Mouse (Mus musculus): ENCODE data around the gene Ewsr1.

Gene Ewsr1

DNA sequence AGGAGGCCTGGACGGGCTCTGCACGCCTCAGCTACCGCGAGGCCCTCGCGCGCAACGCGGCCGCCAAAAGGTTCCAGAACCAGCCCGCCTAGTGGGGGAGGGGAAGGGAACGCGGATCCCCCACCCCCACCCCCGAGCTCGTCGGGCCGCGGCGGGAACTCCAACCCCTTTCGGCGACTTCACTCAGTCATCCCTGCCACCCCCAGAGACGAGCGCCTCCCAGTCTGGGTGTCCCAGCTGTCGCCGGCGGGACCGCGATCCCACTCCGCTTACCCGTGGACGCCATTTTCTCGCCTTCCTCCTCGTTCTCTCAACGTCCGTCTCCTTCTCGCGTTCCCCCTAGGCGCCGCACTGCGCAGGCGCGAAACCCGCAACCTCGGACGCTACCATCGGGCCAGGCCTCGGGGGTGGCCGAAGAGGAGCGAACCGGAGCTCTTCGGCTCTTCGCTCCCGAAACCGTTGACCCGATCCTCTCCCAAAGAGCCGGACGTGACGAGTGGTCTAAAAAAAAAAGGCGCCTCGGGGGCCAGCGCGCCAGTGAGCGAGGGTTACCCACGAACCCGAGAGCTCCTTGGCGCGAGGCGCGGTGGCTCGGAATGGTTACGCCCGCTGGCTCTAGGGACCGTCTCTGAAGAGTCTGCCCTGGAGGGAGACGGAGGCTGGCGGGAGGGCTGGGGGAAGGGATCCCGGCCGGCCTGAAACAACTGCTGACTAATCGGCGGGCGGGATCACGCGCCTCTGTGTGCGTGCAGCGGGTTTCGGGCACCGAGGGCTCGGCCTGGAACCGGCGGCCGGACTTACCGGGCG, at the start of gene Ewsr1, which contains the start of gene Rhbdd3:
TSS of gene Ewsr1 (minus strand) at position 531 of the 807 bp plus-strand sequence.
TSS of gene Rhbdd3 (plus strand) at position 191 of the 807 bp plus-strand sequence.
- peak; percentile 97 to 98 for DNase-seq (ENCODE audit: low spot score in 2 of 2)

DNA sequence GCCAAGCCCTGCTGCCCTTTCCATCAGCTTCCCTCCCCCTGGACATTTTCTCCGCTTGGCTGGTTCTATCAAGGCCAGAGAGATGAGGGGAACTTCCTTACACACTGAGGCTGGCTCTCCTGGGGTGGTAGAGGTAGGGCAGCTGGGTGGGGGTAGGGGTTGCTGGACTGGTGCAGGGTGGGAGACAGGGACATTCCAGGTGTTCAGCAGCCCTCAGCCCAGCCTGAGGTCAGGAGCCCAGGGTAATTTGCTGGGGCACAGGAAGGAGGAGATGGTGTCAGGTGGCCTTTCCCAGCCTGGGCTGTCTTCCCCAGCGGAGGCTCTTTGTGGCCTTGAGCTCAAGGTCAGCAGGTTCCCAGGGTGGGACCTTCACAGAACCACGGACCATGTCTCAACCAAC, 46.5 kb upstream of the Ewsr1 start:
- no peak for DNase-seq (ENCODE audit: low spot score in 2 of 2)

DNA sequence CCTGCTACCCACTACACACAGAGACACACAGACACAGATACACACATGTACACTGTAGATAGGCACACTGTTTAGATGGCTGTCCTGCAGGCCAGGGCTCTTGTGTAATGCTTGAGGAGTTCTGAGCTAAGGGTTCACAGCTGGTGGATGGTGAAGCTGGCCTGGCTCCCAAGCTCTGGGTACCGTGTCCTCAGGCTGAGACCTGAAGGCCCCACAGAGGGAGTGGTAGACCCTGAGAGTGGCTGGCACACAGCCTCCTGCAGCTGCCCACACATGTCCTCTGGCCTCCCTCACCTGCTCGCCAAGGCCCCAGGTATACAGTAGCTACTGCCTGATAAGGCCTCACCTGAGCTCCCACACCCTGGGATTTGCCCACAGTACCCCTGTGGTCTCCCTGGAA, 42.9 kb upstream of the Ewsr1 start:
- DNase-seq (ENCODE audit: low spot score in 2 of 2): no peak

DNA sequence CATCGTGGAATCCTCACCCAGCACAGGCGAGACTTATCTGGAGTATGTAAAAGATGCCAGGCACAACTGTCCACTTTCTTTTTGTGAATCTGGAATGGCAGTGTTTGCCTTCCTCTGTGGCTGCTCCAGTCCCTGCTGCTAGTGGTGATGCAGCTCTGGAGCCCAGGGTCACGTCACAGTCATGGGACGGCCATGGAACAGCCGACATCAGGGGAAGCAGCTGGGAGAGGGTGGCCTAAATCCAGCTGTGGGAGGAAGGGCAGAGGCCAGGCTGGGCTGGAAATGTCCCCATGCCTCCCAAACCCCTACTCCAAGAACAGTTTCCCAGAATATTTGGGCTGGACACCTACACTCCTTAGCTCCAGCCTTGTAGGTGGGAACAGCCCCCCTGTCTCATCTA, 42.2 kb upstream of the Ewsr1 start:
- DNase-seq (ENCODE audit: low spot score in 2 of 2): no peak

DNA sequence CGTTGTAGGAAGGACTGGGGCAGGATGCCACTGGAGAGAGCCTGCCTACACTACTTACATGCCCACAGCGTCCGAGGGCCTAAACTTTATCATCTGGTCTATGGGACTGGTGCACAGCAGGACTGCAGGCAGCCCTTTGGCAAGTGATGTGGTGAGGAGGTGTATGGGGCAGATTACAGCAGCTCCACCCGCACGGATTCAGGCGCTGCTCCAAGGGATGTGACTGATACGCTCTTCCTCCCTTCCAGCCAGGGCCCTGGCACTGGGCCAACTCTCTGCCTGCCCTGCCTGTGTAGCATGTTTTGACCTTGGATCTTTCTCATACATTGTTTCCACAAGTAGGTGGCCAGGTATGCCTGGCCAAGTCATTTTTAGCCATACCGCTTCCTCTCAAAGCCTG, 41.6 kb upstream of the Ewsr1 start:
- DNase-seq (ENCODE audit: low spot score in 2 of 2): peak in 1 of 2 experiments; percentile 52

DNA sequence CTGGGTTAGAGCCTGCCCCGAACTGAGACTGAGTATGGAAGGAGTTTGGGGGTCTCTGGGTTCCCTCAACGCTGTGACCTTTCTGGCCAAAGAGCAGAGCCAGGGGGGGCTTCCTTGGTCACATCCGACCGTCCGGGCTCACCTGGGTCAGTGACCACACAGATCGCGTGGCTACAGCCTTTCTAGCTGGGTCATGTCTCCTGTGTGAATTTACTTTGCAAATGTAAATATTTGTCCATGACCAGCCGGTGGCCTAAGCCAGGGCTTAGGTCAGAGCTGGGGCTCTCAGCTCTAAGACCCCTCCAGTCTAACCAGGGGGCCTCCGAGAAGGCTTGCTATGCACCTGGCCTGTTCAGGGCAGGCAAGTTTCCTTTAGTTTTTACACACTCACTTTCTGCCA, 40.3 kb upstream of the Ewsr1 start:
- DNase-seq (ENCODE audit: low spot score in 2 of 2): no peak

DNA sequence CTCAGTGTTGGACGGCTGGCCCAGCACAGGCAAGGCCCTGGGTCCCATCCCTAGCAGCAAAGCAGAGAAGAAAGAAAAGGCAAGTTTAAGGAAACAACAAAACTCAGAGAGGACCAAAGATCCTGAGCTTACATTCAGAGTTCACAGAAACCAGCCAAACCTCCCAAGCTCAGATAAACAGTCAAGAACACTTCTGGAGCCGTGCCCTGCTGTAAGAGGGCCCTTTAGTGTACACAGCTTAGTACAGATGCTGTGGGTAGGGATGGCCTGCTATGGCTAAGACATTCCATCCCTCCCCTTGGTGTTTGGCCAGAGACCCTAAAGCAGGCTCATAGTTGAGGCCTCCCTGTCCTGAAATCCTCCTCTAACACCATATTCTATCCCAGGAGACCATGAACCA, 39.6 kb upstream of the Ewsr1 start:
- no peak for DNase-seq (ENCODE audit: low spot score in 2 of 2)

DNA sequence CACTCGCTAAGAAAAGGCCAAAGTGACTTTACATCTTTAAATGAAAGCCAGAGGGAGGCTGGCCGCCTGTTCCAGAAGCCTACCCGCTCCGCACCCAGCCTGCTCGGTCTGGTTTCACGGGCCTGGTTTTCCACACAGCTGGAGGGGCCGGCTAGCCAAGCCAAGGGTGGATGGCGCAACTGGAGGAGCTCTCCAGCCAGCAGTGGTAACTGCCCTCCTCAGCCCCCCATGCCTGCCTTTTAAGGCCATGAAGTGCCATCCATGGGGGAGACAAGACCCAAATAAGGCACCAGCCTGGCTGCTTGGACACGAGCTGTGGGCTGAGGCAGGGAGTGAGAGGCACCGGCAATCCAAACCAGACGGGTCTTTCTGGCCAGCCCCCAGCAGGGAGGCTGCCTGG, 36.8 kb upstream of the Ewsr1 start:
- DNase-seq (ENCODE audit: low spot score in 2 of 2): no peak

DNA sequence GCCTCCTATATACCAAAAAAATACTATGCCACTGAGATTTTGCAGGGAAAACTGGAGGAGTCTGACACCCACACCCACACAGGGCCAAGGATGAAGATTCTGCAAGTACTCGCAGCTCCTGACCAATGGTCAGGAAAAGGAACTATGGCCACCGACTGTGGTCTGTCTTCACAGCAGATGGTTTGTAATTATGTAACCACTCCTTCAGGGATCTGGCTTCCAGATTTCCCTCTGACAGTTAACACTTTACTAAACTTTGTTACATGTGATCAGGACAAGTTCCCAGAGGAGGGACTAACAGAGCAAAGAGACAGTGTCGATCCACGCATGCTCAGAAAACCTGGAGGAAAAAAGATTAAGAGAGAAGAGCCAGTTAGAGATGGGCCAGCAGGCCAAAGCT, 33.7 kb upstream of the Ewsr1 start:
- no peak for DNase-seq (ENCODE audit: low spot score in 2 of 2)

DNA sequence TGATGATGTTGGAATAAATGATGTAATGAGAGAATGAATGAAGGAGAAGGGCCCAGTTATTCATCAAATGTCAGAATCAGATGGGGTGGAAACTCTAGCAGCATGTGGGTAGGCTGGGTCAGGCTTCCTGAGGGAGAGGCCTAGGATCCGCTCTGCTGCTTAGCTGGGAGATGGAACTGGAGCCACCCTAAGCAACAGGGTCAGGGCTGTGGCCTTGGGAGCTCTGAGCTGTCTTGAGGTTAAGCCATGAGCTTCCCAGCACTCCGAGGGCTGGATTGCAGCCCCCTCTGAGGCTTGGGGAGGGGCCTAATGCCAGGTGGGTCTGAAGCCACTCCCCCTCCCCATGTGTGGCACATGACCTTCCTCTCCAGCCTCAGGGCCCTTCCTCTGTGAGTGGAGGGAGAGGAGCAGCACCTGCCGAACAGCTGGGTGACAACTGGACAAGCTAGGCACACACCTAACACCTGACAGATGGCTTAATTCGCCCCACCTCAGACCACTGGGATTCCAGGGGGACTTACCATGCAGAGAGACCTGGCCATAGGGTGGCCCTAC, 31.1 kb upstream of the Ewsr1 start:
- no peak for DNase-seq (ENCODE audit: low spot score in 2 of 2)

DNA sequence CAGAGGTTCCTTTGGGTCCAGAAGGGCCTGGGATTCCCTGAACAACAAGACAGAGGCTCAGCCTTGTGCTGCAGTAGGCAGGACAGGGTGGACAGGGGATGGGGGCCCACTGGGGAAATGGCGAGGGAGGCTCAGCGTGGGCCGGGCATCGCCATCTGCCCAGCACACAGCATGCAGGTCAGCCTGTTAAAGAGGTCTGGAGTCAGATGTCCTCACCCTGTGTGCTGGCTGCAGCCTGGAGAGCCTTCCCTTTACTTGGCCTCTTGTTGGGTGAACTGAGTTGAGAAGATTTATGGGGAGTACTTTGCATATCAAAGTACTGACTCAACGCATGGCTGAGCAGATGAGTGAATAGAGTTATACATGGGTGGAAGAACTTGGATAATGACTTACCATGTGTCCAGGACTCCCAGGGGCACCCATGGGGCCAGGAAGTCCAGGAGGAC, 30.0 kb upstream of the Ewsr1 start:
- no peak for DNase-seq (ENCODE audit: low spot score in 2 of 2)

DNA sequence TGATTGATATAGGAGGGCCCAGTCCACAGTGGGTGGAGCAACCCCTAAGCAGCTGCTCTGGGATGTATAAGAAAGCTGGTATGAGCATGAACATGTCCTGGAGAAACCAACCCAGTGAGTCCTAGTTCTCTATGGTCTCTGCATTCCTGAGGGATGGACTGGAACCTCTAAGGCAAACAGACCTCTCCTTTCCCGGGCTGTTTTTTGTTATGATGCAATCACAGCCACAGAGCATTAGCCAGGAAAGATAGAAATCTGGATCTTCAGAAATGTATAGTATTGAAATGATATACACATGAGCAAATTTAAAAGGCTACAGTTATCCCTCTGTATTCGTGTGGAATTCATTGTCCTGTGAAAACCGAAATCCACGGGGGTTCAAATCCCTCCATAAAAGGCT, 26.6 kb upstream of the Ewsr1 start:
- no peak for DNase-seq (ENCODE audit: low spot score in 2 of 2)

DNA sequence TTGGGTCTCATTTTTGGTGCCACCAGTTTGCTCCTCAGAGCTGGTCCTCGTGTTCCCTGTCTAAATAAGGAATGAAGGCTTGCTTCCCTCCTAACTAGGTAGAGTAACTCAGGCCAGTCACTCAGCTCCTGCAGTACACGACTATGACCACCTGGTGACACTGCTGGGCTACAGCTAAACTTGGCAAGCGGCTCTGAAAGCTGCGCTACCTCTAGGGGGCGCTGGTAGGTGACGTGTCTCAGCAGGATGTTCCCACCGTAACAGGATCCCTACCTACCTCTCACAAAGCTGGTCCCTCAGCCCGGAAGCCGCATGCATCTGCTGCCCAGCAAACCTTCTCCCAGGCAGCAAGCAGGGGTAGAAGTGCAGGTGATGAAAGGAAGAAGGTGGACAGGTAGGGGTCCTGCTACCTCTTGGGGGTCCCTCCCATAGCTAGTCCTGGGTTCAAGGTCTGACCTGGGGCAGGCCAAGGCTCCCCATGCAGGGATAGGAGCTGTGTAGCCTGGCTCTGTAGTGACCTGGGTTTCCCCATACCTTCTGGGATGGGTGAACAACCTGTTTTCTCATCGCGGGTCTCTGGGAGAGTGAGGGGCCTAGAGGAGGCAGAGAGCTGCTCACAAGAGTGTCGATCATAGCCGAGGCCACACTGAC, 16.0 kb upstream of the Ewsr1 start:
- peak; percentile 83 to 86 for DNase-seq (ENCODE audit: low spot score in 2 of 2)

DNA sequence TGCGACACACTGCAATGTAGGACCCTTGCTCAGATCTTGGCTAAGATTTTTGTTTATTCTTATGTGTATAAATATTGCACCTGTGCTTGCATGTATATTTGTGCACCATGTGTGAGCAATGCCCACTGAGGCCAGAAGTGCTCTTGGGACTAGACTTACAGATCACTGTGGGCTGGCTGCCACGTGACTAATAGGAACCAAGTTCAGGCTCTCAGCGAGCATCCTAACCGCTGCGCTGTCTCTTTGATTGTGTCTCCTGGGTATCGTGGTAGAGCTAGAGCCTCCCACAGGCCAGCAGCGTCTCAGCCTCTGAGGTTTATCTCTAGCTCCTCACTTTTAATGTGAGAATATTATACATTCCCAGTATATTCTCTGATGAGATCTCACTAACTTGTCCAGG, 14.6 kb upstream of the Ewsr1 start:
- DNase-seq (ENCODE audit: low spot score in 2 of 2): no peak

DNA sequence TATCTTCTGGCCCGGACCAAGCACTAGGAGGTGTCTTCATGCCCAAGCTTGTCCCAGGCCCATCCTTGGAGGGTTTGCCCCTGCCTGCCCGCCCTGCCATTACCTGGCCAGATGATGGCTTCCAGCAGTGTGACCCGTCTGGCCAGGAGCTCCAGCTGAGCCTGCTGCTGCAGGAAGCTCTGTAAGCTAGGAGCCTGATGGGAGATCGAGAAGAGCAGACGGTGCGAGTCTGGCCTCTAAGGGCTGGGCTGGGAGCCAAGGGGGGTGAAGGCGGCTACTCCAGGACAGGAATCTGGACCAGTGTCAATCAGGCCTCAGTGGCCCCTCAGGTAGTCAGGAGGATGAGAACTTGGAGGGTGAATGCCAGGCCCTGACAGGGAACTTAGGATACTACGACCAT, 10.4 kb upstream of the Ewsr1 start:
- DNase-seq (ENCODE audit: low spot score in 2 of 2): no peak

DNA sequence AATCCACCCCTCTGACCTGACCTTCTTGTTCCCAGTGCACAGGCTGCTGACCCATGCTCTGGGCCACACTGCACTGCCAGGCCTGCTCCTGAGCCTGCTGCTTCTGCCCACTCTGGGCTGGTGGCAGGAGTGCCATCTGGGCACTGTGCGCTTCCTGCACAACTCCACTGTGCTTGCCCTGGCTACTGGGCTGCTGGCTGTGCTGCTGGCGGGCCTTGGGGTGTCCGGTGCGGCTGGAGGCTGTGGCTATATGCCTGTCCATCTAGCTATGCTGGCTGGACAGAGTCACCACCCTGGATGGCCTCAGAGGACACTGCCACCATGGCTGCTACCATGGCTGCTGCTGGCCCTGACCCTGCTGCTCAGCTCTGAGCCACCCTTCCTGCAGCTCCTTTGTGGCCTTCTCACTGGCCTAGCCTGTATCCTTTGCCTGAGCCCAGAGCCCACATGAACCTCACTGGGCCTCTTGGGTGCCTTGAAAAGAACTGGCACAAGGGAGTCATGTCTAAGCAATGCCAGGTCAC, 5.0 kb upstream of the Ewsr1 start:
- no peak for DNase-seq (ENCODE audit: low spot score in 2 of 2)

DNA sequence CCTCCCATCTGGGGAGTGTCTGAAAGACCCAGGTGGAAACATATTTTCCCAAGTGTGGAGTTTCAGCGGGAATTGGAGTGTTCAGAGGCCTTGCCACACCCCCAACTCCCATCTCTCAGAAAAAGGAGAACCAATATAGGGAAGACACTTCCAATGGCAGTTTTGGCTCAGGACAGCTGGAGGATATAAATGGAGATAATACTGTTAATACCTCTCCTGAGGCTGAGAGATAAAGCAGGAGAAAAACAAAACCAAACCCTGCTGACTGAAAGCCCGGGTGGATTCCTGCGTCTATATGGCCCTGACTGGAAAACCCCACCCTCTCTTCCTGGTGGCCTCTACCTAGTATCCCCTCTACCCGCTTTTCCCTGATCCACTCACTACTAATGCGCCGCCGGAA, 3.3 kb upstream of the Ewsr1 start:
- no peak for DNase-seq (ENCODE audit: low spot score in 2 of 2)

DNA sequence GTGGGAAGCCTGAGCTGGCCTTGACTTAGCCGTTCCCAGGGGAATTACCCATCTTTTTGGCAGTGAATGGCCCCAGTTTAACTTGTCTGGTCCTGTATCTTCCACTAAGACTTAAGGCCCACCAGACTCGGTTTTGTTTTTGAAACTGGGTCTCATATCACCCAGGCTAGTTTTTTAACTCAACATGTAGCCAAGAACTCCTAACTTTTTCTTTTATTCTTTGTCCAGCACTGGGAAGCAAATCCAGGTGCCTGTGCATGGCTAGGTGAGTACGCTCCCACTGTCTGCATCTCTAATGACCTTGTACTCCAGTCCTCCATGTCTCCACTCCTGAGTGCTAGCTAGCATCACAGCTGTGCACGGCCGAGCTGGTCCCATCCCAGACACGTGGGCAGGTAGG, 2.6 kb upstream of the Ewsr1 start:
- DNase-seq (ENCODE audit: low spot score in 2 of 2): no peak

DNA sequence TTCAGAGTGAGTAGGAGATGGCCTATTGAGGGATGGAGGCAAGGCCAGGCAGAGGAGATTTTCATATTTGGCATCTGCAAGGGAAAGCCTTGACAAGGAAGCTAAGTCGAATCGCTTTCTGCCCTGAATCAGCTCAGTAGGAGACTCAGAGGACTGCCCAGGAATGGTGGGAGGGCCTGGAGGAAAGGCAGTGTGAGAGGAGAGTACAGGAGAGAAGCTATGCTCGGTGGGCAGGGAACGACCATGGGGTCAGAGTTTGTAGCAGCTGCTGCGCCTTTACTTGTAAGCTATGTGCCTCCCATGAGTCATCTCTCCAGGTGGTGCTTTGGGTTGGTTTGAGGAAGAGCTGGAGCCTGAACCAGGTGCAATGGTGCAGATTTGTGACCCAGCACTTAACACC, 1.7 kb upstream of the Ewsr1 start:
- DNase-seq (ENCODE audit: low spot score in 2 of 2): peak in 1 of 2 experiments; percentile 43

DNA sequence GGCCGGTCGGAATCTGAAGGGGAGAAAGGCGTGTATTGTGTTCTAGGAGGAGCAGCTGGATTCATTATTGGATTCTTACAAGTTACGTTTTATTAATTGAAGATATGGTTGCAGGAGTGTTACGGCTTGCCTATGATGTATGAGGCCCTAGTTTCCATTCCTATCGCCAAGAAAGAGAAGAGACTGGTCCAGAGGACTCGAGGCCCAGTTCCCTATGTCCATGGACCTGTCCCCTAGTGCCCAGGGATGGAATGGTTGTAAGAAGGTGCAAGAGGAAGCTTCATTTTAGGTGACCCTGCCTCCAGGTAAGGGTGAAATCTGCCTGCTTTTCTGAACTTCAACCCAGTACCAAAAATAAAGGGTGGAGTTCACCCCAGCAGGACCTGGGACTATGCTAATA, 1.2 kb upstream of the Ewsr1 start:
- peak in 1 of 2 experiments; percentile 33 for DNase-seq (ENCODE audit: low spot score in 2 of 2)

DNA sequence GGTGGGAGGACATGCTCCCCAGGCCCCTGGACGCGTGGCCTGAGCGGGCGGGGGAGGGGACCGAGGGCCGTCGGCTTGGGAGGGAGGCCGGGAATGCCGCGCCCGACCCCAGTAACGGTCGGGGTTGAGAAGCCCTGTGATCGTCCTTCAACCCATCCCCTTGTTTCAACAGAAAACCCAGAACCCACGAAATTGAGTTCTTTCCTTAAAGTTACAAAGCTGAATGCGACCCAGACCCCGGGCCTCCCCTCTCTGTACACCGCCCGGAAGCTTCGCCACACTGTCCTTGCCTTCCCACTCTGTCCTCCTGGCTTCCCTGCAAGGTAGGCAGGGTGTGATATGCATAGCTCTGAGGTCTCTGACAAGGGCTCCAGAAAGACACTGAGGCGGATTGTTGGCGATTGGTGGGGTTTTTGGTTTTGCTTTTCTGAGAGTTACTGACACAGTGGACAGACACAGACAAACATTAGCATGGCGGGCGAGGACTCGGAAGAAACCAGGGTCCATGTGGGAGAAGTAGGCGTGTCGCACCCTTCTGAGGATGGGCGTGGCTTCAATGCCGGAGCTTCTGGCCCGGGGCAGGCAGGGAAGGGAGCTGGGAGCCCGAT, 614 bp upstream of the Ewsr1 start:
- DNase-seq (ENCODE audit: low spot score in 2 of 2): peak; percentile 88 to 89

DNA sequence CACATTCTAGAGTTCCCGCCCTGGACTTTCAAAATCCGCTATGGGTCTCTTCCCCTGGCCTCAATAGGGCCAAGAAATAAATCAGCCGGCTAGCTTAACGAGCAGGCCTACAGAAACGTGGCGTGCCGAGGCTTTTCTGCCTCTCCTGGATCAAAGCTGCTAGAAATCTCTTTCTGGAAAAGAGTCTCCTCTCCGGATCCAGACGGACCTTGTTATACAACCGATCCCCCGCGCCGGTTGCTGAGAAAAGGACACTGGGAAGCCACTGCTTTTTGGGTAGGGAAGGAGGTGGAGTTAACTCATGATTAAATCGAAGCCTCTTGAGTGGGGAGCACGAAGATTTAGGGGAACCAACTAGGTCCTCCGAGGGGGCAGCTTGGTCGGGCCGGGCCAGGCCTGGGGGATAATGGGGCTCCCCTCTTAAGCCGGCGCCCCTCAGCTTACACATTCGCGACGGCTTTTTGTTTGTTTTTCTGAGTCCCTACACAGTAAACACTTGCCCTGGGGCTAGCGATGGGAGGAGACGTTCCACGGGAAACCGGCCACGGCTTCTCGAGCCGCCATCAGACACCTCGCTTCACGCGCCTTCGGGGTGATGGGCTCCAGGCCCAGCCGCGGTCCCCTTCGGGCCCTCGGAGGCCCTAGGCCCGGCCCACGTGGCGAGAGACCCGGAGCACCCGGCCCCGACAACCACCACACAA, 881 bp downstream of the Ewsr1 start:
- DNase-seq (ENCODE audit: low spot score in 2 of 2): peak; percentile 53 to 61

Measured in right cerebral cortex, postnatal 10 days (tissue).